Mouse (Mus musculus) cerebellum, adult 9-10 months (tissue): ENCODE measurements around the gene Olfr1110.
"Not testable (repeated sequence)": the region's sequence is repeated elsewhere in the genome, so short reads cannot be mapped to it uniquely, and the experiment has no call there.

Experiments
- DNase-seq: peaks from one replicate; pipeline ENCODE4 v3.0.0; 2022

The Olfr1110 gene

GRCm38 (mm10) chr2:87140200-87140599 lies at the start of gene Olfr1110:
Gene Olfr1110, minus strand, starts transcription at chr2:87140300.
- DNase-seq: no peak

DNA sequence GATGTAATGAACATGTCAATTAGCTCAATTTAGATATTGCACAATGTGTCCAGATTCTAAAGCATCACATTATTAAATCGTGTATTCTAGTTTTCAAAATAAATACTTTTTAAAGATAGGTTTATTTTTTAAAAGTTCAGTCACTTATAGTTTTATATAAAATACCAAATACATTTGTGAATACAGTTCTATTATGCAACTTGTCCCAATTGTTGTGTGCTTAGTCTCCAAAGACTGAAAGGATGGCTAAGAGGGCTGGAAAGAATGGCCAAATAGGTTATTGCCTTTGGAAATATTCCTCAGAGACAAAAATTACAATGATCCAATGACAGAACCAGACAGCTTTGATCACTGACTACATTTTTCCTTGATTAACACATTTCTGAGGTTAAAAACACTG lies 47.4 kb upstream of the Olfr1110 start, which contains the start of gene Olfr1112:
TSS of gene Olfr1112 (plus strand) at position 301 of the 400 bp plus-strand sequence.
- DNase-seq: no peak

GRCm38 (mm10) chr2:87167731-87168130 lies 27.6 kb upstream of the Olfr1110 start:
- not testable (repeated sequence) for DNase-seq

GRCm38 (mm10) chr2:87152524-87152923 lies 12.4 kb upstream of the Olfr1110 start, which contains the start of gene Olfr1111:
Gene Olfr1111, minus strand, starts transcription at chr2:87152624.
- no peak for DNase-seq

DNA sequence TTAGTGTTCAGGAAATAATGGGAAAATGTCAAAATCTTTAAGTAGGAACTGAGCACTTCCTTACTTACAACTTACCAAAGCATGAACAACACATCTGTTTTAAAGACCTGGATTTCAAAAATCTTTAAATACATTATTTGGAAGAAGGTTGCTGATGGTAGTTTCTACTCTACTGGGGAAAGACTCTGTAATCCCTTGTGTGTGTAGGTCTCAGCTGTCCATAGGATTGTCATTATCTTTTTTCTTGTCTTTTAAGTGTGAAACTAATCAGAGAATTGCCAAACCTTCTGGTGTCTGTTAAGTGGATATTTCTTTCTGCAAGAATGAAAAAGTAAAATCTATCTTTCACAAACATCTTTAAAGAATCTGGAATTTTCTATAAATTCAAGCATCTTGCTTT lies 25.6 kb downstream of the Olfr1110 start, which contains the start of gene Olfr259:
TSS of gene Olfr259 (minus strand) at position 101 of the 400 bp plus-strand sequence.
- no peak for DNase-seq

DNA sequence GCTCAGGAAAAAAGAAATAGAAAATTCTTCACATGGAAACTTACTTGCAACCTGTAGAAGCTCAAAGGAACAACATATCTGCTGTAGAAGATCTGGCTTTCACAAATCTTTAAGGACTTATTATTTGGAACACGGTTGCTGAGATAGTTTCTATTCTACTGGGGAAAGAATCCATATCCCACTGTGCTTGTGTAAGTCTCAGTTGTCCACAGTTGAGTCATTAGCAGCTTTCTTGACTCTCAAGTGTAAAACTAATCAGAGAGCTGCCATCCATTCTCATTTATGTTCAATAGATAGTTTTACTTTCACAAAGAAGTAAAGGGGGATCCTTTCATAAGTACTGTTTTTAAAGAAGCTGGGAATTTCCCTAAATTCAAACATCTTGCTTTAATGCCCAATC lies 44.2 kb downstream of the Olfr1110 start, which contains the start of gene Olfr1109:
TSS of gene Olfr1109 (minus strand) at position 101 of the 400 bp plus-strand sequence.
- DNase-seq: no peak
